Mouse (Mus musculus): ENCODE measurements at regions not wholly inside any gene's neighbourhood (a gene's known extent, or its start where the extent isn't known, plus 50 kb on each side); places are given as distances from the start of the nearest gene placed in this dataset.

DNA sequence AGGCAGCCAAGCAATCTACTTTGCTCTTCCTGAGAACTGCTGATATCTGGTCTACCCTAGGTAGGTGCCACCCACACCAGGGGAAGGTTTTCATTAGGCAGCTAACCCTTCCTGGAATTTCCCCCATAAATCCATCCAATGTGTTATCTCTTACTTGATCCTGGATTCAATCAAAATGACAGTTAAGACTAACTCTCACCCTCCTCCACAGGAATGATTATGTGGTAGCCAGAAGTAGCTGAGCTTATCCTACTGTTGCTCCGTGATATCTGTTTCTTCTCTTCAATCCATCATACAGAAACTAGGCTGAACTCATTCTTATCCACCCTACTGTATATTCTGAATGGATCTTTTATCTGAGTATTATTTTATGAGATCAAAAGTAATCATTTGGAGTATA lies 409.7 kb upstream of the Alcam start:
- 50% methylated on average over 1 of the region's 1 CpGs for WGBS
- no peak overlapping the region for H3K4me3 ChIP-seq (replicated peaks; ENCODE audit: low read length)

DNA sequence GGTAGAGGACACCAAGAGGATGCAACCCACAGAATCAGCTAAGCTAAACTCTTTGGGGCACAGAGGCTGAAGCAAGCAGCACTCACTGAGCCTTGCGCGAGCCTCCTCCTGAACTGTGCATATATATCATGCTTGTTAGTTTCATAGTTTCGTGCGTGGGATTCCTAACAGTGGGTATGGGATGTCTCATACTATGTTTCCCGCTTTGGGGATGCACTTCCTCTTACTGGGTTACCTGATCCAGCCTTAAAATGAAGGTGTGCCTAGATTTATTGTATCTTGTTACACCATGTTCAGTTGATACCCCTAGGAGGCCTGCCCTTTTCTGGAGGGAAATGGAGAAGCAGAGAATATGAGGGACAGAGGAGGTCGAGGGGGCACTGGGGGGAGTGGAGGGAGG lies 407.4 kb upstream of the Alcam start:
- H3K36me3 ChIP-seq (ENCODE audit: control insufficient read depth, insufficient read depth, low read length) = no peaks in the 10 kb centered on the region
- H3K27ac ChIP-seq (replicated peaks; ENCODE audit: low read depth, low read length) = no peak overlapping the region
- TF ChIP-seq POLR2A (IDR thresholded peaks at IDR 0.05; ENCODE audit: borderline replicate concordance, extremely low read depth, insufficient read depth, insufficient read length) = no peak
- H3K4me2 ChIP-seq (replicated peaks; ENCODE audit: low read depth, low read length, severe bottlenecking) = no peak overlapping the region
- H3K9me3 ChIP-seq (ENCODE audit: control insufficient read depth, low read length) = no peaks in the 10 kb centered on the region
- no peak overlapping the region for H3K9ac ChIP-seq (ENCODE audit: low read depth, low read length, severe bottlenecking)
- 79% methylated on average over 6 of the region's 6 CpGs for WGBS
- ATAC-seq (ENCODE audit: low FRiP score, low read depth) (no peak), DNase-seq (ENCODE audit: low spot score) (no peak)
- no peaks in the 10 kb centered on the region for H3K4me1 ChIP-seq (ENCODE audit: control insufficient read depth, insufficient read depth, low read length)
- no peaks in the 10 kb centered on the region for H3K27me3 ChIP-seq (ENCODE audit: control insufficient read depth, insufficient read depth, low read length)
- H3K4me3 ChIP-seq (replicated peaks; ENCODE audit: low read length) = no peak overlapping the region

More for the DNA sequence above, 409.7 kb upstream of the Alcam start:
- DNase-seq (ENCODE audit: low spot score) (no peak), ATAC-seq (ENCODE audit: low FRiP score, low read depth) (no peak)
- Histone ChIP-seq H3K4me1 (ENCODE audit: control insufficient read depth, insufficient read depth, low read length) (no peaks in the 10 kb centered on the region), H3K9me3 (ENCODE audit: control insufficient read depth, low read length) (no peaks in the 10 kb centered on the region), H3K9ac (ENCODE audit: low read depth, low read length, severe bottlenecking) (no peak overlapping the region), H3K36me3 (ENCODE audit: control insufficient read depth, insufficient read depth, low read length) (no peaks in the 10 kb centered on the region), H3K27me3 (ENCODE audit: control insufficient read depth, insufficient read depth, low read length) (no peaks in the 10 kb centered on the region), H3K27ac (replicated peaks; ENCODE audit: low read depth, low read length) (no peak overlapping the region), H3K4me2 (replicated peaks; ENCODE audit: low read depth, low read length, severe bottlenecking) (no peak overlapping the region)
- TF ChIP-seq POLR2A (IDR thresholded peaks at IDR 0.05; ENCODE audit: borderline replicate concordance, extremely low read depth, insufficient read depth, insufficient read length) = no peak

DNA sequence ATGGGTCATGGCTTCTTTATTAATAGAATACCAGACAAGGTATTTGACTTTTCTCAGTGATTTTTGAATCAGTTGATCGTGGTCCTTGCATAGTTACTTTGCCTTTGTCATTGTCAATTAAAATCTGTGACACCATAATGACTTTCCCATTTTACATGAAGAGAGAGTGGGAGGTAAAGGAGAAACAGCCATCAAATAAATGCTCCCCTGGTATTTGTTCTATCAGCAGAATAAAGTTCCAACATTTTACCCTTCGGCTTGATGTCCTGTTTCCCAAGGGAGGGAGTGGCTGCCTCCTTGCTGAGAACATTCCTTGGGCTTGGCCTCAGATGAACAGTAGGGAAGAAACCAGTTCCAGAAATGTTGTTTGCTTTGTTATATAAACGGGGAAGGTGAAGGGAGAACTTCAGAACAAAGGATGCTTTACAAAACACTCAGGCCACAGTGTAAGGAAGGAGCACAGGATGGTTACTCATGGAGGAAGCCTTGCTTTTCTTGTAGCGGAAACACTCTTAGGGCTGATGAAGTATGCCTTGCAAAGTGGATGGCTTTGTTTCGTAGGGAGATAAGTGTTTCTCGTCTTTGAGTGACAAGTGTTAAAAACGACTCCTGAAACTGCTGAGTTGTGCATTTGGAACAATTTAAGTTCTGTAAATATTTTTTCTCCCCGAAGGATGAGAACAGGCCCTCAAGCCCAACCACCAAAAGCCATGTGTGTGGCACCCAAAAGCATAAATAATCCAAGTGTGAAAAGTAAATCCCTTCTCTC lies 404.8 kb upstream of the Alcam start:
- no peaks in the 10 kb centered on the region for H3K4me1 ChIP-seq (ENCODE audit: control insufficient read depth, insufficient read depth, low read length)
- H3K36me3 ChIP-seq (ENCODE audit: control insufficient read depth, insufficient read depth, low read length) = no peaks in the 10 kb centered on the region
- no peaks in the 10 kb centered on the region for H3K9me3 ChIP-seq (ENCODE audit: control insufficient read depth, low read length)
- no peak overlapping the region for H3K27ac ChIP-seq (replicated peaks; ENCODE audit: low read depth, low read length)
- TF ChIP-seq POLR2A (IDR thresholded peaks at IDR 0.05; ENCODE audit: borderline replicate concordance, extremely low read depth, insufficient read depth, insufficient read length) = no peak
- DNase-seq (ENCODE audit: low spot score) (no peak), ATAC-seq (ENCODE audit: low FRiP score, low read depth) (no peak)
- no peak overlapping the region for H3K4me3 ChIP-seq (replicated peaks; ENCODE audit: low read length)
- no peaks in the 10 kb centered on the region for H3K27me3 ChIP-seq (ENCODE audit: control insufficient read depth, insufficient read depth, low read length)
- no peak overlapping the region for H3K4me2 ChIP-seq (replicated peaks; ENCODE audit: low read depth, low read length, severe bottlenecking)
- H3K9ac ChIP-seq (ENCODE audit: low read depth, low read length, severe bottlenecking) = no peak overlapping the region
- 48% methylated on average over 8 of the region's 8 CpGs for whole genome bisulfite sequencing

DNA sequence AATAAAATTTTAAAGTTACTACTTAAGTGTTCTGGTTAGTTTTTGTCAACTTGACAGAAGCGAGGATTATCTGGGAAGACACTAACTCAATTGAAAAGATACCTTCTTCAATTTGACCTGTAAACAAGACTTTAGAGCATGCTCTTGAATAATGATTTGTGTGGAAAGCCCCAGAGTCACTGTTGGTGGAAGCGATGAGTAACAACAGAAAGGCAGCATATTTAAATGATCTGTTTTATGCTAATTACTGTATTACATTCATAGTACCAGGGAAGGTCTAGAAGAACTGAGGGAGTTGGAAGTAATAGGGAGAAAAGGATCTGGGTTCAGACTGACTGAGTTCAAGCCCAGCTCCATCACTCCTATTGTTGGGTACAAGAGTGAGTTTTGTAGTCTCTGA lies 397.3 kb upstream of the Alcam start:
- no peak for DNase-seq (ENCODE audit: low spot score)
- Histone ChIP-seq H3K9ac (ENCODE audit: low read depth, low read length, severe bottlenecking) (no peak overlapping the region), H3K9me3 (ENCODE audit: control insufficient read depth, low read length) (no peaks in the 10 kb centered on the region), H3K27me3 (ENCODE audit: control insufficient read depth, insufficient read depth, low read length) (no peaks in the 10 kb centered on the region), H3K27ac (replicated peaks; ENCODE audit: low read depth, low read length) (no peak overlapping the region), H3K4me1 (ENCODE audit: control insufficient read depth, insufficient read depth, low read length) (no peaks in the 10 kb centered on the region), H3K36me3 (ENCODE audit: control insufficient read depth, insufficient read depth, low read length) (no peaks in the 10 kb centered on the region), H3K4me3 (replicated peaks; ENCODE audit: low read length) (no peak overlapping the region), H3K4me2 (replicated peaks; ENCODE audit: low read depth, low read length, severe bottlenecking) (no peak overlapping the region)
- TF ChIP-seq POLR2A (IDR thresholded peaks at IDR 0.05; ENCODE audit: borderline replicate concordance, extremely low read depth, insufficient read depth, insufficient read length) = no peak
- 90% methylated on average over 2 of the region's 2 CpGs for WGBS
- no peak for ATAC-seq (ENCODE audit: low FRiP score, low read depth)

DNA sequence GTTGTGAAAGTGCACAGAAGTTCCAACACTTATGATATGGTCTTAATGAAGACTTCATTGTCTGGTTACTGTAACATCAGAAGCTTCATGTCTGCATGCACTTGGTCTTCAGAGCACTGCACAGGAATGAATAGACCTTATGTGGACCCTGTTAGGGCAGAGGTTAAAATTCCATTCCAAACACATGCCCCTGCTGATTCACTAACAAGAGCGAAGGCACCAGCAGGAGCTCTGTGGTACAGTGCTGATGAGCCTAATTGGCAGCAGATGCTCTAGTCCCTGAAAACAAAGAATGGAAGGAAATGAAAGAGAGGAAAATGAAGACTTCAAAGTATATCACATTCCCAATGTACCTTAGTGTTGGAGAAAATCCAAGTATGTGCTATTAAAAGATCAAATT lies 365.1 kb upstream of the Alcam start:
- no peak for DNase-seq (ENCODE audit: low spot score)
- ATAC-seq (ENCODE audit: low FRiP score, low read depth) = no peak
- Histone ChIP-seq H3K4me2 (replicated peaks; ENCODE audit: low read depth, low read length, severe bottlenecking) (no peak overlapping the region), H3K4me3 (replicated peaks; ENCODE audit: low read length) (no peak overlapping the region), H3K9me3 (ENCODE audit: control insufficient read depth, low read length) (no peaks in the 10 kb centered on the region), H3K27ac (replicated peaks; ENCODE audit: low read depth, low read length) (no peak overlapping the region), H3K9ac (ENCODE audit: low read depth, low read length, severe bottlenecking) (no peak overlapping the region), H3K4me1 (ENCODE audit: control insufficient read depth, insufficient read depth, low read length) (no peaks in the 10 kb centered on the region), H3K27me3 (ENCODE audit: control insufficient read depth, insufficient read depth, low read length) (no peaks in the 10 kb centered on the region), H3K36me3 (ENCODE audit: control insufficient read depth, insufficient read depth, low read length) (no peaks in the 10 kb centered on the region)
- no peak for TF ChIP-seq POLR2A (IDR thresholded peaks at IDR 0.05; ENCODE audit: borderline replicate concordance, extremely low read depth, insufficient read depth, insufficient read length)
- 26% methylated on average over 1 of the region's 1 CpGs for WGBS

Measured in limb, embryonic 14.5 days (tissue).